Mouse (Mus musculus): ENCODE measurements around the gene Lrrc25.

Lrrc25 gene

DNA sequence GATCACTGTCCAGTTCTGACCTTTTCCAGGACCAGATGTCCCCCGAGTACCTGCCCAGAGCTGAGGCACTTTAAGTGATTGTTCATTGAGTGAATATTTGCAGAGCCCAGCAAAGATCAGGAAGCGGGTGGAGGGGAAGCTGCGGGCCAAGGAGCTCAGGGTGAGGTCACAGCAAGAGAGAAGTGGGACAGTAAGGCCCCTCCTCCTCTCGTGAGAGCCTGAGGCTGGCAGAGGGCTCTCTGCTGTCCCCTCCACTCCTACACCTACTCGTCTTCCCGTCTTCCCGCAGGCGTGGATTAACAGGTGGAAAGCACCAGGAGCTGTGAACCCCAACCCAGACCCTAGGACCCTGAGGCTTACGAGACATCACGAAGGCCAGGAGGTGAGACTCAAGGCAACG is 690 bp downstream of the Lrrc25 start:
- DNase-seq (ENCODE audit: low spot score in 2 of 2), result no peak

DNA sequence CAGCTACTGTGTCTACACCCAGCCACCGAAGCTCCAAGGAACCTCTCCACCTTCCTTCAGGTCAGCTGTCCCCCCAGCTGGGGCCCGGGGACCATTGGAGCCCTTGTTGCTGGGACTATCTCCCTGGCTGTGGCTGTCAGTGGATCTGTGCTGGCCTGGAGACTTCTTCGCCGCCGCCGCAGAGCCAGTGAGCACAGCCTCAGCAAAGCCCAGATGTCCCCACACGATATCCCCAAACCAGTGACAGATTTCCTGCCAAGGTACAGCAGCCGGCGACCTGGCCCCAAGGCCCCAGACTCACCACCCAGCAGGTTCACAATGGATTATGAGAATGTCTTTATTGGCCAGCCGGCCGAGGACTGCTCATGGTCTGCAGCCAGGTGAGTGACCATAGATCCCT is 2.0 kb downstream of the Lrrc25 start:
- DNase-seq (ENCODE audit: low spot score in 2 of 2), result no peak

DNA sequence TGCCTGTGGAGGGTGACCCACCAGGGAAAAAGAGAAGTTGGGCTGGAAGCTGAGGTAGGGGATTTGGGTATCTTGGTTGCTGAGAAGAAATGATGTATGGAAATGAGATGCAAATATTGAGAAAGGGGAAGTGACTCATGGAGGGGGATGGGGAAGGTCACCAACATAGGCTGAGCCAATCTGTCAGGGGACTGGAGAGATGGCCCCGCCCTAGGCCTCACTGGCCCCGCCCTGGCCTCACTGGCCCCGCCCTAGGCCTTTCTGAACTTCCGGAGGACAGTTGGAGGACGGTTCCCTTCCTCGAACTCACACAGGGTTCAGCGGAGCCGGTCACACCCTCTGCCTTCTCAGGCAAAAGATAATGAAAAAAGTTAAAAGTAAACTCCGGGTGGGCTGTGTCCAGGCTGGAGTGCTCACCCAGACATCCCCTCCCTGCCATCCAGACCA is 3.0 kb downstream of the Lrrc25 start:
- no peak for DNase-seq (ENCODE audit: low spot score in 2 of 2)

DNA sequence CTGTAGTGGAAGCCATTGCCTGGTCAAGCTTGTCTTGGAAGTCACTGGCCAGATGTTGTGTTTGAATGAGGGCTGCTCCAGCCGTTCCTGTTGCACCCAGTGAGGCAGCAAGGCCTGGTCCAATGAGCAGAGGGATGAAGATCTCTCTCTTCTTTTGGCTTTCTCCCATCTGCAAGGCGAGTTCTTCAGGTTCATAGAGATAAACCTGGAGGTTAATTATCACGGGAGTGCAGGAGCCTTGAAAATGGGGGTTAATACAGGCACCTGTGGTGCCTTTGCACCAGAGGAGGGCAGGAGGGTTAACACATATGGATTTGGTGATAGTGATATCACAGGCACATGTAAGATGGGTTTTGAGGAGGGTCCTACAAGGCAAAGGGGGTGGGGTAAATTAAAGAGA is 6.3 kb downstream of the Lrrc25 start:
- DNase-seq (ENCODE audit: low spot score in 2 of 2), result no peak

DNA sequence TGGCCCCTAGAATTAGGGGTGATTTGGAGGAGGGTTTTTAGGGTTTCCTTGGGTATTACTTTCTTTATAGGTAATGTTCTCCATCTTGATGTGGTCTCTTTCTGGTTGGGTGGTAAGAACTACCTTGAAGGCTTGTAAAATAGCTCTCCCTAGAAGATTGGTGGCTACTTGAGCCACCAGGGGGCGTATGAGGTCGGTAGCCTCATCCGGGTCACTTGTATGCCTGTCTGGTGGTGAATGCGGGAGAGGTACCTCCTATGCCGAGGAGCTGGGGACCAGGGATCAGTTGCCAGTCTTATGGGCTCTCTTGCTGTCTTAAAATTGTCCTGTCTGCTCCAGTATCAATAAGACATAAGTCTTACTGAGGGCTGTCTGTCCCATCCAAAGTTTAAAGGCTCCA is 9.1 kb downstream of the Lrrc25 start:
- DNase-seq (ENCODE audit: low spot score in 2 of 2), result no peak

DNA sequence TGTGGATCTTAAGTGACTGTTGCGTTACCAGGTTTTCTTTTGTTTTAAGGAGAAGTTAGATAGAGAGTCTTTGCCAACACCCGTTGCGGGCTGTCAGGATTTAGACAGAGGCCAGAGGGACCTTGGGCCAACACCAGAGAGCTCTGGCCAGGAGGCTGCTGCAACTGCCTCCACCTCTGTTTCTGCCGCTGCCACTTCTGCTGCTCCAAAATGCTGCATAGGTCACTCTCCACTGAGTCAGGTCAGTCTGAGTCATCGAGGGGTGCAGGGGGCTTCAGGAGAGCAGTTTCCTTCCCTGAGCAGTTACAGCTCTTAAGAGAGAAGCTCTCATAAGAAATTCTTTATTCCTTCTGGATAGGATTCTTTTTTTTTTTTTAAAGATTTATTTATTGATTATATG is 11.1 kb downstream of the Lrrc25 start:
- no peak for DNase-seq (ENCODE audit: low spot score in 2 of 2)

DNA sequence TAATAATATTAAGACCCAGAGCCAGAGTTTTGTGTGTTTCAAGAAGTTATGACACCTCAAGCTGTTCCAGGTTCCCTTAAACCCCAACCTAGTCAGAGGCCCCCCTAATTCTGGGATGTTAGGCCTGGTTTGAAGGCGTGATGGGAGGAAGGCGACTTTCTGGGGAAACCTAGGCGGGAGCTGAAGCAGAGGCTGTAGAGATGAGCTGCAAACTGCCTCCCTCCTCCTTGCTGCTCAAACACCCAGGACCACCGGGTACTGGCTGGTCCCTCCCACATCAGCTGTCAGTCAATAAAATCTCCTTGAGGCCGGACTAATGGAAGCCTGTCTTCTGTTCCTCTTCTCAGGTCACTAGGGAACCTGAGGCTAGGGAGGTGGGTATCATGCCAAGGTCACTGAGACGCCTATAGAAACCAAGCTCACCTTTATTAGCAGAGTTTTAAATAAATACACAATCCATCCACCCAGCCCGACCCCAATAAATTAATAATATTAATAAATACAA is 13.1 kb downstream of the Lrrc25 start:
- DNase-seq (ENCODE audit: low spot score in 2 of 2), result no peak

DNA sequence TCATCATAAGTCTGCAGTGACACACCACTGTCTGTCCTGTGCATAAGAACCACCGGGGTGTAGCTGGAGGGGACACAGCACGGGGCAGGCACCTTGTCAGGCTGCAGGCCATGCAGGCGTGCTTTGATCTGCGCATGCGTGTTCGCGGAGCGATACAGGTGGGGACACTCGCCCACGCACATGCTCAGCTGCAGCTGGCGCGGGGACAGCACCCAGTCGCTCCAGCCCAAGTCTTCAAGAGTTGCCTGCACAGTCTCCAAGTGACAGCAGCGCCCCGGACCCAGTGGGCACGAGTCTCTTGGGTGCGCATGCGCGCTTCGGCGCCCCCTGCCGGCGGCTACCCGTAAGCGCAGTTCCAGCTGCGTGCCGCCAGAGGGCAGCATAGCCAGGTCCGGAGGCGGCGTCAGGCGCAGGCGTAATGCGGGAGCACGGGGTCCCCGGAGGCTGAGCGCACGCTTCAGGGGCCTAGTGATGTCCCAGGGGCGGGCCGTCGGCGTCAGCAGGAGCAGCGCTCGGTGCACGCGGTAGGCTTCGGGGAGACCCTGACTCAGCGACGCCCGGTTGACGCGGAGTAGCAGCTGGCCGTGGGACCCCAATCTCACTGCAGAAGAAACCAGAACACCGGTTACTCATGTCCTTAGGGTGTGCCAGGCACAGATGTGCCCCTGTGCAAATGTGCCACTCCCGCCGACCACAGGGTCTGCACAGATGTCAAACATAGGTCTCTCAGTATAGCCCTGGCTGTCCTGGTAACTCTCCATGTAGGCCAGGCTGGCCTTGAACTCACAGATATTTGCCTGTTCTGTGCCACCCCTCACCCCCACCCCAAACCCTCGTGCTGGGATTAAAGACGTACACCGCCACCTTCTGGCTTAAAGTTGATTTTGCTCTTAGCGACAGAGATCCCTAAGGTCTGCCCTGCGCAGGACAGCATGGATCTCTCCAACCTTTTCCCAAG is 13.9 kb downstream of the Lrrc25 start:
- peak; percentile 88 to 94 for DNase-seq (ENCODE audit: low spot score in 2 of 2)

DNA sequence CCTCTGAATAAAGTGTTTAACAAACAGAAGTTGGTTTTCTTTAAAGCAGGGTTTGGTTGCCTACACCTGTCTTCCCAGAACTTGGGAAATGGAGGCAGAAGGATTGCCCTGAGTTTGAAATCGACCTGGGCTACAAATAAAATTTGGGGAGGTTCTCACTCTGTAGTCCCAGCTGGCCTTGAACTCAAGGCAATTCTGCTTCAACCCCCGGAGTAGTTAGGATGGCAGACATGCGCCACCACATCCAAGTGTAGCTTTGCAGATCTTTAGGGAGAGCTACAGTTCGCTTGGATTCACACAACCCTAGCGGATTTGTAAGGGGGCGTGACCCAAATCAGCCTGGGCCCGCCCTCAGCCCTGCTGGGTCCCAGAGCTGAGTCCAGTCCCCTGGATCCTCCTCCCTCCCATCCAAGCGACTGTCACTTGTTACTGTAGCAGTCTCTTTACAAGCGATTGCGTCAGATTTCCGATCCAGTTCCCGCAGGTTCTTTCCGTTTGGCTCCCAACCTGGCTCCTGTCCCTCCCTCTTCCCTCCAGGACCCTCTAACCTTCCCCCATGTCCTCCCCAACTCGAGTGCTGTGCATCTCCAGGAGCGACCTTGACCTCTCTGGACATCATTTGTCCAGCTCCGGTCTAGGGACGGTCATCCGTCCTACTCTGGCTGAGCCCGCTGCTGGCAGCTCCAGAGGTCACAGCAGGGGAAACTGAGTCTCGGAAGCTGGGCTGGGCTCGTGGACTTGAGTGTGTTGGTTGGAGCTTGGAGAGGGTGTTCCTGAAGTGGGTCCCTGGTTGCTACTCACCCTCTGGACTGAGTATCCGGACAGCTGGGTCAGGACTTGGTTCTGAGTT is 14.8 kb downstream of the Lrrc25 start:
- DNase-seq (ENCODE audit: low spot score in 2 of 2), result no peak

DNA sequence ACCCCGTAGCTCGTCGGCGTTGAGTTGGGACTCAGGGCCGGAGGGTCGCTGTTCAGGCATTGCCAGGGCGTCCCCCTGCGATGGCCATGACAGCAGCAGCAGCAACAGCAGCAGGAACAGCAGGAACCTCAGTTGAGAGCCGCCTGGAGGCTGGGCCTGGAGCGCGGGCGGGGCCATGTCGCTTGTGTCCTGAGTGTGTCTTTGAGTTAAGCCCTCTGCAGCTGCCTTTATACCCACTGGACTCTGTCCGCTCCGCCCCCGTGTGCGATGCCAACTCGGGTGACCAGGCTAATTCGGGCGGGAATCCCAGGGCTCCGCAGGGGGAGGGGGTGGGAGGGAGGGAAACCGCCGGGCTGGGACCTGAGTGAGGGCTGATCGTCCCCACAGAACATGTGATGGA is 15.5 kb downstream of the Lrrc25 start:
- DNase-seq (ENCODE audit: low spot score in 2 of 2), result no peak

DNA sequence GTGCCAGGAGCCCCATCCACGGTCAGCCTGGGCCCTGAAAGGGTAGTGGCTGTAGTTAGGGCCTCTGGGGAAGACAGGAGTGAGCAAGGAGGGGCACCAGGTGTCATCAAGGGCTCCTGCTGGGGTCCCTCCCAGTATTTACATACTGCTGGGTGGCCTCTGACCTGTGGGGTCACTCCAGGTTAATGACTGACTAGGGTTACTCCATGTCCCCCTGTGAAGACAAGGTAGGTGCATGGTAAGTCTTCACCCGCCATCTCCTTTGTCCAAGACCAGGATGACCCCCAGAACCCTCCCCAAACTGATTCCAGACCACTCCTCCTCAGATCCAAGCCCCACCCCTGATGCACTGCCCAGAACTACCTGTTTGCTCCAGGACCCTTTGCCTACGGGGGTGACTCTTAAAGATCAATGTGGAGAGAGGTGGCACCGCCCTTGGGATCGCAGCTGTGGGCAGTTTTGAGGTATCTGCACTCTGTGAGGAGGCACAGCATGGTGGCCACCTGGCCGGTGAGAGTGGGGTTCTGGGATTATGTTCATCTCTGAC is 16.5 kb downstream of the Lrrc25 start, which contains the start of gene Gdf15:
Gene Gdf15 (minus strand): TSS at position 111 of the 547 bp plus-strand sequence.
- DNase-seq (ENCODE audit: low spot score in 2 of 2), result no peak

DNA sequence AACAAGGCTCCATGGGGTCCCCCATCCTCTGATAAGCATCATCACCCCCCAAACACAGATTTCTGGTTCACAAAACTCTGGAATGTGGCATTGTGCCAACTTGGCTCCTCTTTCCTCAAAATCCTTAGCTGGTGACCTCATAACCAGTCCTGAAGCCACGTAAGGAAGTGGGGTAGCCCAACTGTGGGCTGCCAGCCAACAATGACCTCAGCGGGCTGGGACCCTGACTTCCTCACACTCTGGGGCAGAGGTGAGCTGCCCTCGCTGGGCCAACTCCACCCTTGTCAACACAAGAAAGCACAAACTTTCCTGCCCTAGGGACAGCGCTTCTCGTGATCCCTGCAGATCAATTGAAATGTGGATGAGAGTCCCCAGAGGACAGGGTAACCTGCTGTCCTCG is 18.1 kb downstream of the Lrrc25 start:
- no peak for DNase-seq (ENCODE audit: low spot score in 2 of 2)

DNA sequence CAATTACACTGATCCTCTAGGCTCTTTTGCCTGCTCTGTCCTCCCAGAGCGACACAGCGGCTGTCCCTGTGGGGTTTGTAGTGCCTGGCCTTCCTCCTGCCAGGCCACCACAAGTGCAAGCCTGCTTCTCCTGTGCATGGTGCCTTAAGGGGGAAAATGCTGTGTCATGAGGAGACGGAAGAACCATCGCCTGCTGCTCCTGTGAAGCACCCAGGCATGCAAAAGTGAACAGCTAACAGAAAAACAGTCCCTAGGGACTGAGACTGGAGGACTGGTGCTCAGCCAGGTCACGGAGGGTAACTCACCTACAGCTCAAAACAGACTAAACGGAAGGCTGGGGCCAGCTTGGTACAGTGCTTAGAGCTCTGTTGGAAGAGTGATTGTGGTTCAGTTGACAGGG is 19.6 kb downstream of the Lrrc25 start:
- no peak for DNase-seq (ENCODE audit: low spot score in 2 of 2)

DNA sequence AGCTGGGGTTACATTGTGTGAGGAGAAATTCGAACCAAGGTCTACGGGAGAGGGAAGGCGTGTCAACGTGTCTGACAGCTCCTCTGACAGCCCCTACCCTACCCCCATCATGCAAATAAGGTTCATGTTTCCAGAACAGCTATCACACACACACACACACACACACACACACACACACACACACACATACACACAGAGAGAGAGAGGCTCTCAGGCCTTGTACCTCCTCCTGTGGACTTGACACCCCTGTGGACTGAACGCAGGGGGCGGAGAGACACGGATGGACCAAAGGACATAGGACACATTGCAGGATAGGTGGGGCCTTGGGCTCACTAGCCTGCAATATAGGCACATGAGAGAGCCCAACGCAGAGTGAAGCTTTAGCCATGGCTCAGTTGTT is 20.9 kb downstream of the Lrrc25 start:
- no peak for DNase-seq (ENCODE audit: low spot score in 2 of 2)

DNA sequence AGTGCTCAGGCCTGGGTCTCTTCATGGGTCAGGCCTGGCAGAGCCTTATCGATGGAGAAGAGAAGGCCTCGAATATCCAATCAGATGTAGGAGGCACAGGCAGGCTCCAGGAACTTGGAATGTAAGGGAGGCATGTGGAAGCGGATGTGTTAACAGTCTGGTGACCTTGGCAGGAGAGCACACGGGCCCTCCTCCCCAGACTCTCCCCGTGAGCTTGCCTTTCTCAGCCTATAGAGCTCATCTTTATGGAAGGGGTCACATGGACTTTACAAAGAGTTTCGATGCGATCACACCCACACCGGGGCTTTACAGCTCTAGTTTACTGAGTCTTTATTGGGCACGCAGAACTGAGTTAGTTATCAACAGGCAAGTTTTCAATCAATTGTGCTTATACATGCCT is 22.8 kb downstream of the Lrrc25 start:
- DNase-seq (ENCODE audit: low spot score in 2 of 2), result no peak

DNA sequence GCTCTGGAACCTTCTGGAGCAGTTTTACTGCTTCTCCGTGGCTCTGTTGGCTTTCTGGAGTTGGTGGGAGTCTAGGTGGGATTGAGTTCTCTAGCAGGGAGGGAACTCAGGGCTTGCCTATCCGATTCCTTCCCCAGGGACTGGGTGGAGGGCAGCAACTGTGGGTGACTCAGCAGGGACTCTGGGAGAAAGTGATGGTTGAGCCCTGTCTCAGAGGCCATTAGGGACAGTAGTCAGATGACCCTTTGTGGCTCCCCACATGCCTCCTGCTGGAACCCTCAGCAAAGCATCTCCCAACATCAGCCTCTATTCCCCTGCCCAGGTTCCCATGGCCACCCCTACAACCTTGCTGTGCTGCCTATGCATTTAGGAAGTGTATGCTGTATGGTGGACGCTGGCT is 27.1 kb downstream of the Lrrc25 start:
- DNase-seq (ENCODE audit: low spot score in 2 of 2), result no peak

DNA sequence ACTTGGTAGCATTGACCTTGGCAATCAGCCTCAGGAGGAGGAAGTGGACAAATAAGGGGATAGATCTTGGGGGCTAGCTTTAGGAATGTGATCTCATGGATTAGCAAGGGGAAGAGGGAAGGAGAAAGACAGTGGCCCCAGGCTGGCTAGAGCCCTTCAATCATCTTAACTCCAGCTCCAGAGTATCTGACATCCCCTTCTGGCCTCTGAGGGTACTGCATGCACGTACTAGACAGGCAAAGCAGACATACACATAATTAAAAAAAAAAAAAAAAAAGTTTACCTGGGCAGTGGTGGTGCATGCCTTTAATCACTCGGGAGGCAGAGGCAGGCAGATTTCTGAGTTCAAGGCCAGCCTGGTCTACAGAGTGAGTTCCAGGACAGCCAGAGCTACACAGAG is 28.1 kb downstream of the Lrrc25 start:
- no peak for DNase-seq (ENCODE audit: low spot score in 2 of 2)

DNA sequence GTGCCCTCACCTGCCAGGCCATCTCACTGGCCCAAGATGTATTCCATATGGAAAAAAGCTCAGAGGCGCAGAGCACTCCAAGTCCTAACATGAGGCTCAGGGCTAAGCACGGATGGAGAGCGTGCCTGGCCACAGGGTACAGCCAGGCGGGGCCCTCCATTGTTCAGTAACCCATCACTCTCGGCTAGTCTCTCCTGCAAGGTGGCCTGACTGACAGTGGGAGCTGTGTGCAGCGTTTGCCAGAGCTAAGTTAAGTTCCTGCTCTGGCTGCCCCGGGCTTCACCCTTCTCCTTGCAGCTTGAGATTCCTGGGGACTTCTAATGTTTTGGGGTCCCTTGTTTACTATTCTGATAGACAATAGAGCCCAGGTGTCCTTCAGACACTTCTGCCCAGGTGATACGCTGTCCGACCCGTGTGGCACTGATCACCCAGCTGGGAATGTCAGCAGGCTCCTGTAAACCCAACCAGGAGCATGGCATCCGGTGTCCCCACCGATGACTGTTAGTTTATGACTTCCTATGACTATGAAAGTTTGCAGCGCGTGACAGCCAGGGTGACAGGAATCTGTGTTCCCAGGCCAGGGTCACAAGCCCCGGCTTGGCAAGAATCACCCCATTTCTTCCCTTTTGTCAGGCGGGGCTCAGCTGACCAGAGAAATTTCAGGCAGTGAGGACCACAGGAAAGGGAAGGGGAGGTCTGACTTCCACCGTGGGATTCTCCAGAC is 29.7 kb downstream of the Lrrc25 start:
- DNase-seq (ENCODE audit: low spot score in 2 of 2), result no peak

DNA sequence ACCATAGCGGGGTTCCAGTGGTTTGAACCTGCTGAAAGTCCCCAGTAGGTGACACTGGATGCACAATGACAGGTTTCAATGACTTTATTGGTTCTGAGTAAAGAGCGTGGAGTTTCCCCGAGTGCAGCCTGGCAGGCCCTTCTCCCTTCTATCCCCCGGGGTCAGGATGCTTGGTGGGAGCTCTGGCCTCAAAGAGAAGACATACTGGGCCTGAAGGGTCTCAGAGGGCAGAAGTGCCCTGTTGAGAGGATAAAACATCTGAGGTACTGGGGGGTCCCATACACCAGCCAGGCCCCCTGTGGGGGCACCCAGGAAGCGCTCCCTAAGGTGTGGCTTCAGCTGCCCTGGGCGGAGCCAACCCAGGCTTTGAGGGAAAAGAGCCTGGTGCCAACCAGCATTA is 30.4 kb downstream of the Lrrc25 start:
- no peak for DNase-seq (ENCODE audit: low spot score in 2 of 2)

DNA sequence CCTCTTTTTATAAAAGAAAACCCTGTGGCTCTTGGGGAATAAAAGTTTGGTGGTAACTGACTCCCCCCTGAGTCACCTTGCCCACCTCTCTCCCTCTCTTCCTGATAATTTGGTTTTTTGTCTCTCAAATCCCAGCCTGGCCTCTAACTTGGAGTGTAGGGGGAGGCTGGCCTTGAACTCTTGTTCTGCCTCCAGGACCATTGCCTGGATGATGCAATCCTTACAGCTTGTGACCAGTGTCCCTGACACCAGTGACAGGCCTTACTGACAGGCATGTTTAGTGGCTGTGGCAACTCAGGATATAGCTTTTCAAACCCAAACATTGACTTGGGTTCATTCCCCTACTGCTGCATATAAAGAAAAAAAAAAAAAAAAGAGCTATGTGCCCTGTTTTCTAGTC is 30.8 kb downstream of the Lrrc25 start:
- DNase-seq (ENCODE audit: low spot score in 2 of 2), result no peak

DNA sequence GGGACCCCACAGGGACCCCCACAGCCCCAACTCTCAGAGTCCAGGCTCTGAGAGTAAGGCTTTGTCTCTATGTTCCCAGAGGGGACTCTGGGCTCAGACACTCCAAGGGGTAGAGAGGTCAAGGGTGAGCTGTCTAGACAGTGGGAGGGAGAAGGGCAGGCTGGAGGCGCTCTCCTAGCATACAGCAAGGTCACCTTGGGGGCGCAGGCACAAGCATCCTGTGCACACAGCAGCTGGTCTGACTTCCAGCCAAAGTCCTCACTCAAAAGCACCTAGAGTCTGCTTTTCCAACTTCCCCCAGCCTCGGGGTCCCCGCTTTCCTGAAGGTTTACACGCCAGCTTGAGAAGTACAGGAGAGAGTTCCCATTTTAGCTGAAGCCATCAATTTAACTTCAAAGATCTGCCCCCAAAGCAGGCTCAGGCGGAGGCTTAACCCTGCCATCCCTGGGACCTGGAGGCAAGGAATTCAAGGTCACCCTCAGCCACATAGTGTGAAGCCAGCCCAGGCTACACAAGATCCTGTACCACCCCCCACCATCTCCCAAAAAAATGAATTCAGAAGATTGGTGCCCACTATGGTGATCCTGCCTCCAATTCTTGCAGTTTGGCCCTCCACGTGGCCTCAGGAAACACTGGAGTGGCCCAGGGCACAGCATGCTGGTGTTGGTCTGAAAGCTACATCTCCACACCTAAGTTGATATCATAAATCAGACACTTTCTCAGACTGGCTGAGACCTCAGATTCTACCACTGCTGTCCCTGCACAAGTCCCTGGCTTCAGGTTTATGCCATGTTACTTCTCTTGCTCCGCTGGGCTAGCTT is 31.6 kb downstream of the Lrrc25 start:
- DNase-seq (ENCODE audit: low spot score in 2 of 2), result no peak

Data from left cerebral cortex, adult 9 months (tissue).